Mouse (Mus musculus) CH12.LX (cell line): Measurements from ENCODE around the gene Elfn2. TPM values are rescaled to one million over a fixed set of nuclear protein-coding genes. Genes with fewer than 3 reads are reported as not detected.
A peak's percentile ranks its signal among the peaks of the same experiment; 100 is the strongest.

ENCODE experiments used
- DNase-seq: peaks from one replicate; pipeline ENCODE4 v3.0.0-alpha.2; 2013; ENCODE audit errors: extremely low read depth
- H3K27ac ChIP-seq: 2 replicates; pipeline ENCODE4 v1.5.1; 2012; ENCODE audit warnings: low read depth, mild to moderate bottlenecking, control low read depth, moderate library complexity; ENCODE audit not compliant: insufficient read depth
- H3K27me3 ChIP-seq: replicated peaks from 2 replicates; pipeline ENCODE3; 2012; ENCODE audit warnings: inconsistent platforms
- H3K36me3 ChIP-seq, 2 experiments: replicated peaks in 1 of 2; 2 replicates each; pipeline versions ENCODE3 to v1.6.1; 2012; ENCODE audit warnings: inconsistent platforms in 1 of 2, low read length in 1 of 2, mild to moderate bottlenecking in 1 of 2, mixed read lengths in 1 of 2, moderate library complexity in 1 of 2; ENCODE audit not compliant: control insufficient read depth in 1 of 2, insufficient read depth in 1 of 2
- H3K4me1 ChIP-seq, 2 experiments: 2 replicates each; pipeline ENCODE4 v1.6.1; 2012; ENCODE audit warnings: inconsistent platforms in 1 of 2, moderate library complexity in 1 of 2; ENCODE audit not compliant: insufficient read depth in 2 of 2, control insufficient read depth in 1 of 2
- H3K4me2 ChIP-seq: 2 replicates; pipeline ENCODE4 v1.6.1; 2012; ENCODE audit warnings: low read depth, mild to moderate bottlenecking, control low read depth; ENCODE audit not compliant: poor library complexity, insufficient read depth, severe bottlenecking
- H3K4me3 ChIP-seq, 3 experiments: fragments of 150-350 bp in 1 of 3; sonication (generic) in 1 of 3; replicated peaks in 1 of 3; 2 replicates each; pipeline versions ENCODE3 to v1.5.1; 2011 to 2012; ENCODE audit warnings: low read depth in 2 of 3, low read length in 2 of 3, mild to moderate bottlenecking in 2 of 3, moderate library complexity in 2 of 3, control low read depth in 1 of 3, improper control_type of control experiment in 1 of 3, inconsistent platforms in 1 of 3, mixed read lengths in 1 of 3; ENCODE audit not compliant: poor library complexity in 1 of 3
- H3K79me2 ChIP-seq: replicated peaks from 2 replicates; pipeline ENCODE4 v1.6.1; 2012; ENCODE audit warnings: mild to moderate bottlenecking, moderate library complexity; ENCODE audit not compliant: control insufficient read depth, poor library complexity, insufficient read depth, severe bottlenecking; ENCODE audit errors: extremely low read depth
- H3K9ac ChIP-seq: 2 replicates; pipeline ENCODE4 v1.6.1; 2012; ENCODE audit warnings: low read depth, mild to moderate bottlenecking, control low read depth, moderate library complexity; ENCODE audit not compliant: insufficient read depth
- H3K9me3 ChIP-seq: replicated peaks from 2 replicates; pipeline ENCODE3; 2012; ENCODE audit warnings: low read length, inconsistent platforms, mixed read lengths
- CHD1 ChIP-seq: IDR thresholded peaks from 2 replicates; pipeline ENCODE4 v1.6.1; 2012; ENCODE audit warnings: low read depth, low read length, improper control_type of control experiment, inconsistent platforms
- CHD2 ChIP-seq: IDR thresholded peaks from 2 replicates; pipeline ENCODE4 v1.6.1; 2011; ENCODE audit warnings: low read length, improper control_type of control experiment
- CTCF ChIP-seq, 2 experiments: IDR thresholded peaks in 1 of 2; conservative IDR thresholded peaks in 1 of 2; 2 replicates each; pipeline ENCODE4 v1.5.1; 2011 to 2012; ENCODE audit warnings: low read depth in 2 of 2, low read length in 2 of 2, improper control_type of control experiment in 1 of 2, inconsistent platforms in 1 of 2, mild to moderate bottlenecking in 1 of 2, moderate library complexity in 1 of 2
- E2F4 ChIP-seq: IDR thresholded peaks from 2 replicates; pipeline ENCODE4 v1.6.1; 2011; ENCODE audit warnings: low read depth, low read length, improper control_type of control experiment; ENCODE audit not compliant: insufficient replicate concordance
- ETS1 ChIP-seq: conservative IDR thresholded peaks from 2 replicates; pipeline ENCODE4 v1.6.1; 2012; ENCODE audit warnings: low read depth, mild to moderate bottlenecking, inconsistent platforms, low read length, improper control_type of control experiment, moderate library complexity
- GABPA ChIP-seq: IDR thresholded peaks from 2 replicates; pipeline ENCODE4 v1.6.1; 2012; ENCODE audit warnings: low read depth, low read length, improper control_type of control experiment, inconsistent platforms; ENCODE audit not compliant: insufficient replicate concordance
- IRF4 ChIP-seq: IDR thresholded peaks from 2 replicates; pipeline ENCODE4 v1.6.1; 2014; ENCODE audit warnings: low read depth, mild to moderate bottlenecking, inconsistent platforms, low read length, improper control_type of control experiment
- JUN ChIP-seq: IDR thresholded peaks from 2 replicates; pipeline ENCODE4 v1.6.1; 2011; ENCODE audit warnings: low read depth, mild to moderate bottlenecking, low read length, improper control_type of control experiment, moderate library complexity; ENCODE audit not compliant: insufficient read depth
- JUND ChIP-seq: conservative IDR thresholded peaks from 2 replicates; pipeline ENCODE4 v1.6.1; 2011; ENCODE audit warnings: low read depth, low read length, improper control_type of control experiment
- KAT2A ChIP-seq: IDR thresholded peaks from 2 replicates; pipeline ENCODE4 v1.6.1; 2012; ENCODE audit warnings: low read length, improper control_type of control experiment, inconsistent platforms; ENCODE audit not compliant: insufficient replicate concordance
- MEF2A ChIP-seq: IDR thresholded peaks from 2 replicates; pipeline ENCODE4 v1.6.1; 2014; ENCODE audit warnings: low read depth, mild to moderate bottlenecking, inconsistent platforms, low read length, improper control_type of control experiment, borderline replicate concordance
- MXI1 ChIP-seq: IDR thresholded peaks from 2 replicates; pipeline ENCODE4 v1.6.1; 2011; ENCODE audit warnings: mild to moderate bottlenecking, low read depth, low read length, improper control_type of control experiment
- NELFE ChIP-seq: IDR thresholded peaks from 2 replicates; pipeline ENCODE4 v1.6.1; 2011; ENCODE audit warnings: low read depth, low read length, improper control_type of control experiment
- NRF1 ChIP-seq: IDR thresholded peaks from 2 replicates; pipeline ENCODE4 v1.6.1; 2014; ENCODE audit warnings: low read depth, mild to moderate bottlenecking, inconsistent platforms, low read length, improper control_type of control experiment, moderate library complexity
- POLR2AphosphoS2 ChIP-seq: IDR thresholded peaks from 2 replicates; pipeline ENCODE4 v1.6.1; 2011; ENCODE audit warnings: low read depth, low read length, improper control_type of control experiment
- RAD21 ChIP-seq: IDR thresholded peaks from 2 replicates; pipeline ENCODE4 v1.6.1; 2011; ENCODE audit warnings: low read depth, mild to moderate bottlenecking, low read length, improper control_type of control experiment, moderate library complexity
- SIN3A ChIP-seq: IDR thresholded peaks from 2 replicates; pipeline ENCODE4 v1.6.1; 2012; ENCODE audit warnings: low read length, improper control_type of control experiment, inconsistent platforms
- SMC3 ChIP-seq: IDR thresholded peaks from 2 replicates; pipeline ENCODE4 v1.6.1; 2011; ENCODE audit warnings: low read depth, low read length, improper control_type of control experiment
- TCF12 ChIP-seq: IDR thresholded peaks from 2 replicates; pipeline ENCODE4 v1.6.1; 2014; ENCODE audit warnings: low read depth, mild to moderate bottlenecking, inconsistent platforms, low read length, improper control_type of control experiment
- UBTF ChIP-seq: IDR thresholded peaks from 2 replicates; pipeline ENCODE4 v1.6.1; 2012; ENCODE audit warnings: low read depth, mild to moderate bottlenecking, inconsistent platforms, low read length, improper control_type of control experiment, moderate library complexity
- USF1 ChIP-seq: IDR thresholded peaks from 2 replicates; pipeline ENCODE4 v1.6.1; 2014; ENCODE audit warnings: low read depth, mild to moderate bottlenecking, inconsistent platforms, low read length, improper control_type of control experiment
- ZC3H11A ChIP-seq: IDR thresholded peaks from 2 replicates; pipeline ENCODE4 v1.6.1; 2012; ENCODE audit warnings: low read depth, mild to moderate bottlenecking, inconsistent platforms, low read length, improper control_type of control experiment
- ZKSCAN1 ChIP-seq: IDR thresholded peaks from 2 replicates; pipeline ENCODE4 v1.6.1; 2012; ENCODE audit warnings: low read depth, inconsistent platforms, low read length, improper control_type of control experiment, borderline replicate concordance
- ZMIZ1 ChIP-seq: IDR thresholded peaks from 2 replicates; pipeline ENCODE4 v1.6.1; 2012; ENCODE audit warnings: low read depth, mild to moderate bottlenecking, inconsistent platforms, low read length, improper control_type of control experiment
- dilution Hi-C: fragments of 300-500 bp; cut with MboI; formaldehyde crosslinking; loops from 2 replicates; pipeline ENCODE4 v1.14.3; 2020; ENCODE audit warnings: low sequenced_read_pairs; ENCODE audit not compliant: extremely low pct_unique_long_range_greater_than_20kb, extremely low pct_ligation_motif_present
- in situ Hi-C: fragments of 300-500 bp; cut with MboI; formaldehyde crosslinking; loops from 3 replicates; pipeline ENCODE4 v1.14.3; 2019; ENCODE audit warnings: low sequenced_read_pairs, low pct_ligation_motif_present, low pct_unique_long_range_greater_than_20kb, mixed read lengths
- polyA plus RNA-seq: library from polyadenylated mRNA; unstranded; fragments of >175 nt; gene quantifications from 2 replicates; pipeline ENCODE4 v1.2.1, GENCODE M21; 2012; ENCODE audit warnings: low read depth; ENCODE audit not compliant: insufficient read length
- total RNA-seq, 2 experiments: library from RNA; depleted of rRNA; stranded (reverse); fragments of 300-350 nt in 1 of 2; fragments of >200 nt in 1 of 2; gene quantifications; 2 replicates each; pipeline ENCODE4 v1.2.3; 2012 to 2014

Elfn2 gene
- total and polyA plus RNA-seq, 3 experiments: 0.06 TPM; not detected in 2

- Histone ChIP-seq H3K36me3 (peaks cover 0 to 19% of the 10 kb centered on the region in 2 experiments), H3K79me2 (no peaks in the 10 kb centered on the region), H3K4me3 (no peak overlapping the region), H3K9me3 (peaks cover 2% of the 10 kb centered on the region), H3K4me1 (peaks cover 0 to 11% of the 10 kb centered on the region in 2 experiments; a peak in 2 of 4 replicates), H3K27me3 (peaks cover 2% of the 10 kb centered on the region), H3K9ac (no peak overlapping the region), H3K4me2 (no peak overlapping the region), H3K27ac (no peak overlapping the region)
- in situ Hi-C loops: loop anchor here (10.0 to 25.0 kb wide), 2 partner anchors 119 to 307 kb away; partner anchors contain the start of gene Kctd17
- dilution Hi-C loops: loop anchor here (25.0 kb wide), 1 partner anchor 93 kb away; the partner anchor contains the start of gene Cdc42ep1
- peak; percentile 76 for DNase-seq
- TF ChIP-seq MXI1: no peak
- TF ChIP-seq CHD1: no peak
- TF ChIP-seq POLR2AphosphoS2: no peak
- TF ChIP-seq NRF1: no peak
- TF ChIP-seq SMC3: peak; percentile 89
- TF ChIP-seq GABPA: no peak
- peak; percentile 76 for TF ChIP-seq ZC3H11A
- no peak for TF ChIP-seq KAT2A
- no peak for TF ChIP-seq JUND
- peak; percentile 93 for TF ChIP-seq RAD21
- TF ChIP-seq JUN: no peak
- TF ChIP-seq SIN3A: no peak
- no peak for TF ChIP-seq USF1
- TF ChIP-seq ZKSCAN1: no peak
- 0 out of 2 replicates have a peak, but pooled peaks have one; percentile 20 for TF ChIP-seq IRF4
- peak; percentile 92 to 93 for TF ChIP-seq CTCF (conservative IDR thresholded peaks at IDR 0.05 in 1 of 2, IDR thresholded peaks at IDR 0.05 in 1 of 2; ENCODE audit: low read depth in 2 of 2, low read length in 2 of 2)
- TF ChIP-seq ETS1: no peak
- no peak for TF ChIP-seq UBTF
Observed at GRCm38 (mm10) chr15:78744206-78744605, 25.6 kb upstream of the Elfn2 start.

GRCm38 (mm10) chr15:78742831-78743230 lies 24.3 kb upstream of the Elfn2 start:
- Histone ChIP-seq H3K36me3 (peaks cover 0 to 8% of the 10 kb centered on the region in 2 experiments), H3K4me3 (no peak overlapping the region), H3K9ac (no peak overlapping the region), H3K79me2 (no peaks in the 10 kb centered on the region), H3K4me2 (no peak overlapping the region), H3K27me3 (peaks cover 4% of the 10 kb centered on the region), H3K4me1 (peaks cover 0 to 6% of the 10 kb centered on the region in 2 experiments; a peak in 2 of 4 replicates), H3K27ac (no peak overlapping the region), H3K9me3 (peaks cover 2% of the 10 kb centered on the region)
- in situ Hi-C loops (loop anchor here (10.0 to 25.0 kb wide), 2 partner anchors 118 to 306 kb away; partner anchors contain the start of gene Kctd17), dilution Hi-C loops (loop anchor here (25.0 kb wide), 1 partner anchor 94 kb away; the partner anchor contains the start of gene Cdc42ep1)
- no peak for TF ChIP-seq E2F4
- TF ChIP-seq POLR2AphosphoS2: no peak
- TF ChIP-seq ZMIZ1: no peak
- TF ChIP-seq GABPA: no peak
- TF ChIP-seq ZKSCAN1: no peak
- TF ChIP-seq JUND: no peak
- TF ChIP-seq CHD1: no peak
- no peak for TF ChIP-seq TCF12
- TF ChIP-seq IRF4: no peak
- TF ChIP-seq USF1: no peak
- TF ChIP-seq MEF2A: no peak
- TF ChIP-seq CHD2: no peak
- no peak for TF ChIP-seq NELFE
- no peak for TF ChIP-seq CTCF (conservative IDR thresholded peaks at IDR 0.05 in 1 of 2, IDR thresholded peaks at IDR 0.05 in 1 of 2; ENCODE audit: low read depth in 2 of 2, low read length in 2 of 2)
- no peak for TF ChIP-seq SMC3
- no peak for DNase-seq
